Mouse (Mus musculus) layer of hippocampus, postnatal 10 days (tissue): ENCODE results near the gene Hk3. TPM values are rescaled to one million over a fixed set of nuclear protein-coding genes. Genes with fewer than 3 reads are reported as not detected.

Experiments used
- DNase-seq, 2 experiments: peaks; one replicate each; pipeline ENCODE4 v3.0.0; 2021; ENCODE audit warnings: low spot score in 2 of 2
- long read RNA-seq: library from polyadenylated mRNA; stranded (forward); transcript quantifications from one replicate; pipeline ENCODE4 v2.0.0, GENCODE M21; 2023
- total RNA-seq, 2 experiments: library from RNA; stranded (reverse); gene quantifications; 2 replicates each; pipeline ENCODE4 v1.2.3; 2021

The Hk3 gene
- 1 to 10 TPM; 1.7 to 2.6 TPM for total RNA-seq
- long read RNA-seq, partial matches to known transcripts, result 3 of 3 reads
- long read RNA-seq, other reads (novel, unspliced or antisense), result 0 of 3 reads

DNA sequence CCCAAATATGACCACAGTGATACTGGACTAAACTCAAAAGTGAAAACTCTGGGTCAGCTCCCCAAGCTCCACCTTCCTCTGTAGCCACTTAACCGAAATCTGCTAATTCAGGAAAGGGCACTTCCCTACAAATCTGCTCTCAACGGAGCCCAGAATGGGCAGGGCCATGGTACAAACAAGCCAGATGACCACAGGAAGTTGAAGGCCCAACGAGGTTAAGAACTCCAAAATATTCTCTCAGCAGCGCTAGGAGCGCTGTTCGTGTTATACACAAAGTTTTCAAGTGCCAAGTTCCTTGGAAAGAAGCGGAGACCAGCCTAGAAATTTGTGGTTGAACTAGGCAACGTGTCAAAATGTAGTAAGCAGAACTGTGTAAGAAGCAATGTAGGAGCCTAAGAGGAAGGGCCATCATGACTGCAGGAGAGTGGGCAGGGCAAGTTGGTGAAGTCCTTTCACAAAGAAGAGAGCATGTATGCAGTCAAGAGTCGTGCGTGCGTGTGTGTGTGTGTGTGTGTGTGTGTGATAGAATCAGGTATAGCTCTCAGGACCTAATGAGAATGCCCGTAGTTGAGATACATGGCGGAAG, at the start of gene Hk3:
Gene Hk3 (minus strand): TSS at position 192 of the 586 bp plus-strand sequence.
- no peak for DNase-seq

GRCm38 (mm10) chr13:55069719-55070118, 48.5 kb upstream of the Hk3 start:
- DNase-seq, result no peak

- DNase-seq, result no peak
These were observed 42.1 kb upstream of the Hk3 start for GRCm38 (mm10) chr13:55063276-55063675.

GRCm38 (mm10) chr13:55058042-55058441, 36.9 kb upstream of the Hk3 start:
- DNase-seq, result no peak

- DNase-seq, result no peak
These were observed 26.5 kb upstream of the Hk3 start for GRCm38 (mm10) chr13:55047706-55048105.

- DNase-seq, result no peak
These were observed 18.8 kb upstream of the Hk3 start for GRCm38 (mm10) chr13:55040016-55040415.

DNA sequence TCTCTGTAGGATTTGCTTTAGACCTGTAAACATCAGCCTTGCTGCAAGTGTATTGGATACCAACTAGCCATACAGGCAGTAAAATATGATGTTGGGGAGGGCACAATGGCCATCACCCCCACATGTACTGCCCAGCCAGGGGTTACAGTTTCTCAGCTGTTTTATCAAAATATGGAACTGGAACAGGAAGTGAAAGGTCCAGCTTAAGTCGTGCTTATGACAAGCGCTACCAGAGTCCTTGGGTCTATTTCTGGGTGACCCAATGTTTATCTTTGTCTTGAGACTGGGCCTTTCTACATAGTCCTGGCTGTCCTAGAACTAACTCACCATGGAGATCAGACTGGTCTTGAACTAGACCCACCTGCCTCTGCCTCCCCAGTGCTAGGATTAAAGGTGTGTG, 3.0 kb upstream of the Hk3 start:
- no peak for DNase-seq

DNA sequence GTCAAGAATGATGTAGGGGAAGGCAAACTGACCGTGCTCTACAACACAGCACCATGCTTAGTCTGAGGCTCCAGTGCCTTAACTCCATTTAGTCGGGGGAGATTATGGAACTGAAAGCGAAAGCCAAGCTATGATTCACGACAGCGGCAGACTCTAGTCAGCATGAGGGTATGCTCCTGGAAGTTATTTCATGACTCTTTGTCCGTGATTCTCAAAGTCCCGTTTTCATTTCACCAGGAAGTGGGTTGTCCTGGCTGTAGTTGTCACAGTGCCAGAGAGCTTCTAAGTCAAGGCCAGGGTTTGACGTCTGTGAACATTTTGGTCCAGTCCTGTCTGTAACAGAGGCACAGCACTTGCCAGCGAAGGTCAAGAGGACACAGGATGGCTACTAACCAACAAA, 1.5 kb upstream of the Hk3 start:
- DNase-seq, result no peak

DNA sequence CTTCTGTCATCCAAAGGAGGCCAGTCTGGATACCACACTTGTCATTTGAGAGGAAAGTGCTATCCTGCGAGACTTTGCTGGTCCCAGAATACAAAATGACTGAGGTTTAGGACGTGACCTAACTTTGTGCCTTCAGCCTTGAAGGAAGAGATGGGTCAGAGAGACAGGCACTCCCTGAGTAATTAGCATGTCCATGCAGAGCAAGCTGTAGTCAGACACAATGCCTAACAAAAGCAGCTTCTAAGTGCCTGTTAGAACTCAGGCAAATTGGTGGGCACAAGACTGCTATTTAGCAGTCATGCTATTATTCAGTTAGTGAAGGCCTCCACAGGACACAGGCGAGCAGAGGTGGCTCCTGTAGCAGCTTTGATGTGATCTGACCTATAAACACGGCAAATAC, 1.1 kb upstream of the Hk3 start:
- DNase-seq, result no peak

GRCm38 (mm10) chr13:55020051-55020450, 1.1 kb downstream of the Hk3 start:
- DNase-seq, result no peak

DNA sequence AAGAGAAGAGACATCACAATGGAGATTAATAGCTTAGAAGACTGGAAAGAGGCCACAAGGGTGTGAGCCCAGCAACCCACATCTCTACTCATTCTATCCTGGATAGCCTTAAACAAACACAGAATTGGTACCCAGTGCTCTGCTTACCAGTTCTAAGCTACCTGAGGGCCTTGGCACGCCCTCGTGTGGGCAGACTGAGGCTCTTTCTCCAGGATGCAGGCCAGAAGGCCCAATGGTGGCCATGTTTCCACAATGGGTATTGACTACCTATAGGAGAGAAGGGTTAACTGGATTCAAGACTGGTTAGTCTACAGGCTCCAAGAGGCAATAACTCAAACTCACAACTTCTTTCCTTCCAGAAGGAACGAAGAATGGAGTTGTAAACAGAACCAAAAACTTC, 2.0 kb downstream of the Hk3 start:
- no peak for DNase-seq

GRCm38 (mm10) chr13:55018700-55019099, 2.5 kb downstream of the Hk3 start:
- no peak for DNase-seq

- DNase-seq, result no peak
These were observed 3.1 kb downstream of the Hk3 start for GRCm38 (mm10) chr13:55017898-55018599.

GRCm38 (mm10) chr13:55017154-55017897, 3.9 kb downstream of the Hk3 start:
- DNase-seq, result no peak

GRCm38 (mm10) chr13:55014451-55014850, 6.7 kb downstream of the Hk3 start:
- no peak for DNase-seq

DNA sequence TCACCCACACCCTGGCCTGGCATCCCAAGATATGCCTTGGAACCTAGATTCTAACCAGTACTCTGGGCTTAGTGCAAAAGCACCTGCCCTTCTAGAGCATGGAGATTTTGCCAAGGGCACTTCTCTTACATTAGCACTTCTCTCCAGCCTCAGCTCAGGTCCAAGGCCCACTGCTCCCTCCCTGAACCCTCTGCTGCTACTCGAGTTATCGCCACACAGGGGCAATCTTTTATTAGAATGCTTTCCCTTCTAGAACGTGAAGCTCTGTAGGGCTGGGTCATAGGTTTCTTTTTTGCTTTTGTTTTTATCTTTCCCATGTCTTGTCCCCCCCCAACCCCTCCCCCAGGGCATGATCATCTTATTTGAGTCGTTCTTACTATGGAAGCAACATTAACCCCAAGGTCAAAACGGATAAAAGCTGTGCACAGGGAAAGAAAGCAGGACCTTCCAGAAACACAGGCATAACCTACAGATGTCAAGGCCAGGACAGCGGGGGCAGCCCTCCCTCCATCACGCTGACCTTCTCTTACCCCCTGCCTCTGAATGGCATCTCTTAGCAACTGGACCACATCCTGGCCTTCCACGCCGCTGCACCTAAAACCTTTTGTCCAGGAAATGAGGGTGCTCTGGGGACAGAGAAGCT, 7.4 kb downstream of the Hk3 start:
- peak; percentile 14 to 29 for DNase-seq

- DNase-seq, result peak; percentile 8 to 16
These were observed 9.2 kb downstream of the Hk3 start for GRCm38 (mm10) chr13:55011981-55012478.

- DNase-seq, result no peak
These were observed 10.1 kb downstream of the Hk3 start for GRCm38 (mm10) chr13:55011103-55011502.

GRCm38 (mm10) chr13:55008589-55008988, 12.6 kb downstream of the Hk3 start:
- peak; percentile 15 to 27 for DNase-seq

- DNase-seq, result no peak
These were observed 14.8 kb downstream of the Hk3 start for GRCm38 (mm10) chr13:55006415-55006742.

- DNase-seq, result peak in 1 of 2 experiments; percentile 19
These were observed 15.3 kb downstream of the Hk3 start for GRCm38 (mm10) chr13:55005691-55006414.
